Mouse (Mus musculus): ENCODE results near the gene Crot. TPM values are rescaled to one million over a fixed set of nuclear protein-coding genes. Genes with fewer than 3 reads are reported as not detected.
"Not testable (repeated sequence)": the region's sequence is repeated elsewhere in the genome, so short reads cannot be mapped to it uniquely, and the experiment has no call there.

Gene Crot
- total and polyA plus RNA-seq, 2 experiments from 2014 or later = 24.1 to 30.3 TPM

DNA sequence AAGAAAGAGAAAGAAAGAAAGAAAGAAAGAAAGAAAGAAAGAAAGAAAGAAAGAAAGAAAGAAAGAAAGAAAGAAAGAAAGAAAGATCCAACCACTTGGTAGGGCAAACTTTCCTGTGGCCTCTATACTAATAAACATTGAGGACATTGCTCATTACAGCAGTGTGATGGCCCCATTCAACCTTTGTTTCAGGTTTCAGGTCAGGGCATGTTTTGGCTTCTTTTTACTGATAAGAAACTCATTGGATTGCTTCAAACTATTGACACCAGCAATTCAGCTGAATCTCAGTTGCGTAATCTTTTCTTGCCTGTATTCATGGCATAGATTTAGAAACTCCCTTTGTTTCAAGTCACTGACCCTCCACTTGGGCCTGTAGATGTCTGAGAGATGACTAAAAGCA, 13.0 kb upstream of the Crot start:
- no peak for DNase-seq (ENCODE audit: low spot score)
- no peak overlapping the region for H3K4me3 ChIP-seq (ENCODE audit: low read depth, low read length)
- TF ChIP-seq EP300 (IDR thresholded peaks at IDR 0.05; ENCODE audit: low read depth) = no peak
- H3K9me3 ChIP-seq (replicated peaks; ENCODE audit: control insufficient read depth, low read length) = no peaks in the 10 kb centered on the region
- no peak overlapping the region for H3K27ac ChIP-seq (ENCODE audit: low read depth)
- no peaks in the 10 kb centered on the region for H3K36me3 ChIP-seq (replicated peaks; ENCODE audit: control insufficient read depth, insufficient read depth, low read length)
- 88% methylated on average over 1 of the region's 1 CpGs for WGBS
- no peak overlapping the region for H3K4me2 ChIP-seq (ENCODE audit: low read depth, low read length)
- ATAC-seq (ENCODE audit: insufficient read depth, low read depth) = no peak
- H3K4me1 ChIP-seq (ENCODE audit: control insufficient read depth, insufficient read depth) = no peaks in the 10 kb centered on the region
- H3K9ac ChIP-seq (replicated peaks; ENCODE audit: low read depth, low read length) = no peak overlapping the region
- H3K27me3 ChIP-seq (ENCODE audit: control insufficient read depth, insufficient read depth, low read length) = no peaks in the 10 kb centered on the region

DNA sequence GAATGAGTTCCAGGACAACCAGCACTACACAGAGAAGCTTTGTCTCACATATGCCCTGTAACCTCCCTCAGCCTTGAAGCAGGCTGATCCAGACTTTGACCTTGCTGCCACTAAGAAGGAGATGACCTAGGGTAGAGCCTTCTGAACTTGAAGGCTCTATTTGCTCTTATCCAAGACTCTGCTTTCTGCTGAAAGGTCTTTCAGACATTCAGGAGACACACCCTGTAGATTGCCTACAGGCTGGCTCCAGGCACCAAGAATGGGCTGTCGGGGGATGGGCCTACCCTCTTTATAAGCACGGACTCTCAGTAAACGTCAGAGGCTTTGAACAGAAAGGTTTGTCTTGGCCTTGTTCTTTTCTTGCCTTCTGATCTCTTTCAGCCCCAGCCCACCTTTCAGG, 9.5 kb upstream of the Crot start:
- H3K27me3 ChIP-seq (ENCODE audit: control insufficient read depth, insufficient read depth, low read length); H3K36me3 ChIP-seq (replicated peaks; ENCODE audit: control insufficient read depth, insufficient read depth, low read length); H3K4me2 ChIP-seq (ENCODE audit: low read depth, low read length); H3K9me3 ChIP-seq (replicated peaks; ENCODE audit: control insufficient read depth, low read length); ATAC-seq (ENCODE audit: insufficient read depth, low read depth); DNase-seq (ENCODE audit: low spot score); H3K9ac ChIP-seq (replicated peaks; ENCODE audit: low read depth, low read length); H3K4me3 ChIP-seq (ENCODE audit: low read depth, low read length); H3K27ac ChIP-seq (ENCODE audit: low read depth); H3K4me1 ChIP-seq (ENCODE audit: control insufficient read depth, insufficient read depth): not testable (repeated sequence)
- 44% methylated on average over 3 of the region's 3 CpGs for whole genome bisulfite sequencing

DNA sequence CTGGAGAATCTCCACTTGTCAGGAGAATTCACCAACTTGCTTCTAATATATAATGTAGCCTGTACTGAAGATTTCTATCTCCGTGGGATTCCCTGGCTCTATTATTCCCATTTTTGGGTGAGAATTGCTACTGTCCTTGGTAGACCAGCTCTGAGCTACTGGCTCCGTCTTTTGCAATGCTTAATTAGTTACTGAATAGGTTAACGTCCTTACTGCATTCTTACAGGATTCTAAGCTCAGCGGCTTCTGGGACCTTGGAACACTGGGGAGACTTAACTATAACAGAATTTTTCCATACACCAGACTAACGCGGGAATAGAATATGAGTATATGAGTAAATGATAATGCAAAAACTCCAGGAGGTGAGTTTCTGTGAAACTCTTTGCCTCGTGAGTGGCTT, 2.9 kb upstream of the Crot start:
- H3K27me3 ChIP-seq (ENCODE audit: control insufficient read depth, insufficient read depth, low read length); DNase-seq (ENCODE audit: low spot score); H3K9me3 ChIP-seq (replicated peaks; ENCODE audit: control insufficient read depth, low read length); H3K4me1 ChIP-seq (ENCODE audit: control insufficient read depth, insufficient read depth); H3K4me3 ChIP-seq (ENCODE audit: low read depth, low read length); ATAC-seq (ENCODE audit: insufficient read depth, low read depth); H3K27ac ChIP-seq (ENCODE audit: low read depth); H3K9ac ChIP-seq (replicated peaks; ENCODE audit: low read depth, low read length); H3K4me2 ChIP-seq (ENCODE audit: low read depth, low read length); H3K36me3 ChIP-seq (replicated peaks; ENCODE audit: control insufficient read depth, insufficient read depth, low read length): not testable (repeated sequence)
- 56% methylated on average over 7 of the region's 7 CpGs for WGBS

DNA sequence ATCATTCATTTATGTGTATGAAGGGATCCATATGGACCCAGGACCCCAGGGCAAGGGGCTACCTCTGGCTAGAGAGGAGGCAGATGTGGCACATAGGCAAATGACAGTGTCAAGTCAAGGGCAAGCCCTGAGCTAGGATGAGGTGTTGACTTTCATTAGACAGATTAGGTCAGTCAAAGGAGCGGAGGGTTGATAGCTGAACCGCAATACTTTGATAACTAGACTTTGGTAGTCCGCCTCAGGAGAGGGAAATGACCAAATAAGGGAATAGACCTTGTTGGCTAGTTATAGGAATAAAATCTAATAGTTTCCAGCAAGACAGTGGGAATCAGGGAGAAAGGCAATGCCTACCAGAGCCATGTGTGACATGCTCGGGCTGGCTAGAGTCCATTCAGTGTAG, 2.0 kb upstream of the Crot start:
- Histone ChIP-seq H3K4me1 (ENCODE audit: control insufficient read depth, insufficient read depth) (0 out of 2 replicates have a peak, but pooled peaks cover 4% of the 10 kb centered on the region), H3K9ac (replicated peaks; ENCODE audit: low read depth, low read length) (no peak overlapping the region), H3K9me3 (replicated peaks; ENCODE audit: control insufficient read depth, low read length) (no peaks in the 10 kb centered on the region), H3K27me3 (ENCODE audit: control insufficient read depth, insufficient read depth, low read length) (no peaks in the 10 kb centered on the region), H3K27ac (ENCODE audit: low read depth) (no peak overlapping the region), H3K36me3 (replicated peaks; ENCODE audit: control insufficient read depth, insufficient read depth, low read length) (0 out of 2 replicates have a peak, but pooled peaks cover 3% of the 10 kb centered on the region), H3K4me3 (ENCODE audit: low read depth, low read length) (no peak overlapping the region), H3K4me2 (ENCODE audit: low read depth, low read length) (no peak overlapping the region)
- WGBS = 43% methylated on average over 4 of the region's 4 CpGs
- TF ChIP-seq CTCF (IDR thresholded peaks at IDR 0.05; ENCODE audit: low read depth) = no peak
- TF ChIP-seq EP300 (IDR thresholded peaks at IDR 0.05; ENCODE audit: low read depth) = no peak
- DNase-seq (ENCODE audit: low spot score) (no peak), ATAC-seq (ENCODE audit: insufficient read depth, low read depth) (no peak)

DNA sequence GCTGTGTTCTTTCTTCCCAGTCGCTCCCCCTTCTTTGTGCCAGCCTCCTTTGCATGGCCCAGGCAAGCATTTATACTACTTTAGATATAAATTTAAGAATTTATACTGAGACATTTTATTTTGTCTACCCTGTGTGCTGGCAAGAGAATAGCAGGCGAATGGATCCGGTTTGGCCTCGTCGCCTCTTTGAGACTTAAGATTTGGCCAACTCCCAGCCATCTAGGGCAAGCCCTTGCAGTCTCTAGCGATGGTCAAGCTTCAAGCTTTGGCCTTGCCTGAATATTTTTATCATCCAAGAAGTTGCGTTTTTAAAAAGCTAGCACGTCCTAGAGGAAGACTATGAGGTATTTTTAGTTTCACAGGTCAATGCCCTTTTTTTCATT, 380 bp upstream of the Crot start:
- Histone ChIP-seq H3K27ac (ENCODE audit: low read depth) (peak overlapping the region; percentile 84), H3K4me3 (ENCODE audit: low read depth, low read length) (peak overlapping the region; percentile 88), H3K36me3 (replicated peaks; ENCODE audit: control insufficient read depth, insufficient read depth, low read length) (peaks cover 11% of the 10 kb centered on the region), H3K27me3 (ENCODE audit: control insufficient read depth, insufficient read depth, low read length) (no peaks in the 10 kb centered on the region), H3K9me3 (replicated peaks; ENCODE audit: control insufficient read depth, low read length) (no peaks in the 10 kb centered on the region), H3K4me2 (ENCODE audit: low read depth, low read length) (peak overlapping the region; percentile 75), H3K9ac (replicated peaks; ENCODE audit: low read depth, low read length) (peak overlapping the region; percentile 75), H3K4me1 (ENCODE audit: control insufficient read depth, insufficient read depth) (0 out of 2 replicates have a peak, but pooled peaks cover 4% of the 10 kb centered on the region)
- 3% methylated on average over 8 of the region's 8 CpGs for WGBS
- ATAC-seq (ENCODE audit: insufficient read depth, low read depth) = 0 out of 2 replicates have a peak, but pooled peaks have one; percentile 21
- TF ChIP-seq CTCF (IDR thresholded peaks at IDR 0.05; ENCODE audit: low read depth) = no peak
- no peak for TF ChIP-seq EP300 (IDR thresholded peaks at IDR 0.05; ENCODE audit: low read depth)
- DNase-seq (ENCODE audit: low spot score) = no peak

DNA sequence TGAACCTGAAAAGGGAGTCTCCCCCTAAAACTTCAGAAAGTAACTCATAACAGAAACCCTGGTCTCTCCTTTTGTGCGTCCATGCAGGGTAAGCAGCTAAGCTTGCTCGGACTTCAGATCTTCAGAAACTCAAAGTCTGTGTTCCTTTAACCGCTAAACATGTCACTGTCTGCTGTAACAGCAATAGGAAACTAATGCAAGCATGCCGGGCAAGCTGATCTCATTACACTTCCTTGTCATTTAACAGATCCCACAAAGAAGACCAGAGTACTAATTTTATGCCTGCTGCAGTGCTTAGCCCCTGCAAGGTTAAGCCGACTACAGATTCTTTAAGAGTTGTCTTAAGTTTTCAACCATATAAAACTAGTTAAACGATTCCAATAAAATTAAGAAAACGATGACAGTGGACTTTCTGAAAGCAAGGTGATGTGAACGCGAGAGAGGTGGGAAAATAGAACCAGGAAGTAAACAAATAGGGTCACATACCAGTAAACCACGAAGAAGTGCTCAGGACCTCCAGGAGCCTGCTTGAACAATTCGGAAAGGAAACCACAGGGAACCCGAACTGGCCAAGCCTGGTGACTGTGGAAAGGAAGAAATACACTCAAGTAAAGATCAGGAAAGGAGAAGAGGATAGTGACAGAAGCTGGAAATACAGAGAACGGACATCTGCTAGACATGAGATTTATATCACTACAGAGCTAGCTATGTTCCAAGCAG, 998 bp downstream of the Crot start:
- no peak for DNase-seq (ENCODE audit: low spot score)
- H3K9me3 ChIP-seq (replicated peaks; ENCODE audit: control insufficient read depth, low read length) = no peaks in the 10 kb centered on the region
- H3K27ac ChIP-seq (ENCODE audit: low read depth) = peak overlapping the region; percentile 84
- TF ChIP-seq EP300 (IDR thresholded peaks at IDR 0.05; ENCODE audit: low read depth) (no peak), CTCF (IDR thresholded peaks at IDR 0.05; ENCODE audit: low read depth) (no peak)
- H3K4me1 ChIP-seq (ENCODE audit: control insufficient read depth, insufficient read depth) = 0 out of 2 replicates have a peak, but pooled peaks cover 4% of the 10 kb centered on the region
- 10% methylated on average over 13 of the region's 13 CpGs for WGBS
- peaks cover 24% of the 10 kb centered on the region for H3K36me3 ChIP-seq (replicated peaks; ENCODE audit: control insufficient read depth, insufficient read depth, low read length)
- peak overlapping the region; percentile 75 for H3K9ac ChIP-seq (replicated peaks; ENCODE audit: low read depth, low read length)
- no peaks in the 10 kb centered on the region for H3K27me3 ChIP-seq (ENCODE audit: control insufficient read depth, insufficient read depth, low read length)
- ATAC-seq (ENCODE audit: insufficient read depth, low read depth) = no peak
- peak overlapping the region; percentile 75 for H3K4me2 ChIP-seq (ENCODE audit: low read depth, low read length)
- peak overlapping the region; percentile 88 for H3K4me3 ChIP-seq (ENCODE audit: low read depth, low read length)
